Mouse (Mus musculus): ENCODE measurements around the gene Tut7. TPM values are rescaled to one million over a fixed set of nuclear protein-coding genes. Genes with fewer than 3 reads are reported as not detected.

The Tut7 gene
- total and polyA plus RNA-seq, 3 experiments = 47.7 to 135 (median 53.8) TPM

GRCm38 (mm10) chr13:59820114-59820513 is 2.8 kb downstream of the Tut7 start:
- Histone ChIP-seq H3K4me3 (ENCODE audit: control insufficient read depth in 1 of 2, insufficient read depth in 1 of 2, low read depth in 2 of 2, low read length in 2 of 2) (peak overlapping the region; percentile 62 to 80), H3K27me3 (ENCODE audit: control insufficient read depth in 1 of 2, insufficient read depth in 2 of 2, low read length in 2 of 2) (no peaks in the 10 kb centered on the region), H3K9me3 (replicated peaks; ENCODE audit: insufficient read depth, low read length) (no peaks in the 10 kb centered on the region), H3K79me2 (ENCODE audit: control insufficient read depth, insufficient read depth, low read length, poor library complexity) (peaks cover 62% of the 10 kb centered on the region), H3K9ac (ENCODE audit: control insufficient read depth, low read depth, low read length, poor library complexity, severe bottlenecking) (peak overlapping the region; percentile 70), H3K27ac (ENCODE audit: control insufficient read depth, low read depth, low read length) (peak overlapping the region; percentile 43), H3K4me1 (ENCODE audit: control insufficient read depth in 1 of 2, insufficient read depth in 2 of 2, low read length in 2 of 2) (peaks cover 28 to 36% of the 10 kb centered on the region in 2 experiments), H3K36me3 (ENCODE audit: control insufficient read depth in 1 of 2, insufficient read depth in 2 of 2, low read length in 2 of 2) (peaks cover 20 to 49% of the 10 kb centered on the region in 2 experiments)
- DNase-seq (ENCODE audit: low read depth, low spot score) = no peak
- no peak for TF ChIP-seq GABPA (IDR thresholded peaks at IDR 0.05; ENCODE audit: low read depth, low read length)
- no peak for TF ChIP-seq BHLHE40 (IDR thresholded peaks at IDR 0.05; ENCODE audit: borderline replicate concordance, low read depth, low read length)
- no peak for TF ChIP-seq GATA1 (IDR thresholded peaks at IDR 0.05; ENCODE audit: low read depth, low read length)
- no peak for TF ChIP-seq RAD21 (IDR thresholded peaks at IDR 0.05; ENCODE audit: low read depth, low read length)
- TF ChIP-seq USF2 (IDR thresholded peaks at IDR 0.05; ENCODE audit: borderline replicate concordance in 1 of 2, insufficient read depth in 1 of 2, low read depth in 1 of 2, low read length in 2 of 2) = no peak
- no peak for TF ChIP-seq ZNF384 (IDR thresholded peaks at IDR 0.05; ENCODE audit: low read depth, low read length)
- no peak for TF ChIP-seq ELF1 (IDR thresholded peaks at IDR 0.05; ENCODE audit: low read depth, low read length)
- TF ChIP-seq TCF12 (IDR thresholded peaks at IDR 0.05; ENCODE audit: low read depth, low read length) = no peak
- no peak for TF ChIP-seq MXI1 (IDR thresholded peaks at IDR 0.05; ENCODE audit: low read depth, low read length)
- no peak; the same call in 1 of the 2 replicates for TF ChIP-seq ETS1 (IDR thresholded peaks at IDR 0.05; ENCODE audit: low read depth, low read length)
- TF ChIP-seq RCOR1 (IDR thresholded peaks at IDR 0.05; ENCODE audit: low read depth, low read length) = no peak

DNA sequence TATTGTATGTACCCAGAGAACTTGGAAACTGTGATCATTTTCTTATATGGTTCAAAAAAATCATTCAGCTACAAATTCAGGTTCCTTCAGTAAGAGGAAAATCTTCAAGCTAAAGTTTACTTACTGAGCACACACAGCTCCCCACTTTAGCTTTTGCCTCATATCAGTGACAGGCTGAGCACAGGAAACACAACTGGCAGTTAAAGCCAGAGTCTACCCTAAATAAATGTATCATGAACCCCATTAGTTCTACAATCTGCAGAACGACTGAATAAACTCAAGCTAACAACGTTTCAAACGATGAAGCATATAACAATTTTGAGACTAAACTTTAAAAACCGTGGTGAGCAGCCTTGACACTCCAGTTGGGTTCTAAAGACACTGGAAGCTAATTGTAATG is 5.6 kb downstream of the Tut7 start:
- peak overlapping the region; percentile 5; the same call in 1 of the 2 replicates for H3K27ac ChIP-seq (ENCODE audit: control insufficient read depth, low read depth, low read length)
- H3K27me3 ChIP-seq (ENCODE audit: control insufficient read depth in 1 of 2, insufficient read depth in 2 of 2, low read length in 2 of 2) = no peaks in the 10 kb centered on the region
- peak overlapping the region in 1 of 2 experiments; percentile 5; a peak in 2 of 4 replicates for H3K4me3 ChIP-seq (ENCODE audit: control insufficient read depth in 1 of 2, insufficient read depth in 1 of 2, low read depth in 2 of 2, low read length in 2 of 2)
- H3K9me3 ChIP-seq (replicated peaks; ENCODE audit: insufficient read depth, low read length) = no peaks in the 10 kb centered on the region
- TF ChIP-seq TBP (IDR thresholded peaks at IDR 0.05; ENCODE audit: low read depth, low read length) (no peak), ETS1 (IDR thresholded peaks at IDR 0.05; ENCODE audit: low read depth, low read length) (peak; percentile 55; the same call in 1 of the 2 replicates), SMC3 (IDR thresholded peaks at IDR 0.05; ENCODE audit: low read depth, low read length) (no peak), ZKSCAN1 (IDR thresholded peaks at IDR 0.05; ENCODE audit: low read depth, low read length) (no peak), GABPA (IDR thresholded peaks at IDR 0.05; ENCODE audit: low read depth, low read length) (no peak), HCFC1 (IDR thresholded peaks at IDR 0.05; ENCODE audit: low read depth, low read length) (0 out of 2 replicates have a peak, but pooled peaks have one; percentile 12), MYB (IDR thresholded peaks at IDR 0.05; ENCODE audit: low read depth, low read length) (peak; percentile 33; the same call in 1 of the 2 replicates), SIN3A (IDR thresholded peaks at IDR 0.05; ENCODE audit: low read length) (0 out of 2 replicates have a peak, but pooled peaks have one; percentile 19), POLR2AphosphoS5 (IDR thresholded peaks at IDR 0.05; ENCODE audit: borderline replicate concordance, low read depth, low read length) (no peak), TCF12 (IDR thresholded peaks at IDR 0.05; ENCODE audit: low read depth, low read length) (0 out of 2 replicates have a peak, but pooled peaks have one; percentile 30), ZC3H11A (IDR thresholded peaks at IDR 0.05; ENCODE audit: low read depth, low read length) (no peak), EP300 (IDR thresholded peaks at IDR 0.05; ENCODE audit: low read depth in 1 of 2, low read length in 2 of 2) (peak in 1 of 2 experiments; percentile 30; a peak in 1 of 4 replicates), MXI1 (IDR thresholded peaks at IDR 0.05; ENCODE audit: low read depth, low read length) (0 out of 2 replicates have a peak, but pooled peaks have one; percentile 20)
- peak; percentile 52 for DNase-seq (ENCODE audit: low read depth, low spot score)
- H3K79me2 ChIP-seq (ENCODE audit: control insufficient read depth, insufficient read depth, low read length, poor library complexity) = peaks cover 55% of the 10 kb centered on the region
- peaks cover 29 to 69% of the 10 kb centered on the region in 2 experiments for H3K36me3 ChIP-seq (ENCODE audit: control insufficient read depth in 1 of 2, insufficient read depth in 2 of 2, low read length in 2 of 2)
- no peak overlapping the region for H3K9ac ChIP-seq (ENCODE audit: control insufficient read depth, low read depth, low read length, poor library complexity, severe bottlenecking)
- peaks cover 41 to 52% of the 10 kb centered on the region in 2 experiments for H3K4me1 ChIP-seq (ENCODE audit: control insufficient read depth in 1 of 2, insufficient read depth in 2 of 2, low read length in 2 of 2)

Measured in MEL (cell line).